Mouse (Mus musculus): ENCODE results near the gene Tctex1d2.
"Not testable (repeated sequence)": the region's sequence is repeated elsewhere in the genome, so short reads cannot be mapped to it uniquely, and the experiment has no call there.

Gene Tctex1d2

DNA sequence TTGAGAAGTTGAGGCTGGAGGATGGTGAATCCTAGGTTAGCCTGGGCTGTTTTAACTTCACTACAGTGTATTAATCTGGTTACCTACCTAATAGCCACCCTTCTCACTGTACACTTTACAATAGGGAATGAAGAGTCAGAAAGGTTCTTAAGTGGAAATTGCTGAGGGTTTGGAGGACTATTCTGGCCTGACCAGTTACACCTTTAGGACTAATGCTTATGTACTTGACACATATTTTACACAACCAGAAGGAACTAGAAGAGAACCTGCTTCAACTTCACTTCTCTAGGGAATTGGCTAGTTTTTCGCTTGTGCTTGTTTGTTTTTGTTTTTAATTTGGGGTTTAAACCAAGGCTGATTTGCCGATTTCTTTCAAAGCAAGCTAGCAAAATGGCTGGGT lies 13.6 kb downstream of the Tctex1d2 start:
- DNase-seq, result no peak

DNA sequence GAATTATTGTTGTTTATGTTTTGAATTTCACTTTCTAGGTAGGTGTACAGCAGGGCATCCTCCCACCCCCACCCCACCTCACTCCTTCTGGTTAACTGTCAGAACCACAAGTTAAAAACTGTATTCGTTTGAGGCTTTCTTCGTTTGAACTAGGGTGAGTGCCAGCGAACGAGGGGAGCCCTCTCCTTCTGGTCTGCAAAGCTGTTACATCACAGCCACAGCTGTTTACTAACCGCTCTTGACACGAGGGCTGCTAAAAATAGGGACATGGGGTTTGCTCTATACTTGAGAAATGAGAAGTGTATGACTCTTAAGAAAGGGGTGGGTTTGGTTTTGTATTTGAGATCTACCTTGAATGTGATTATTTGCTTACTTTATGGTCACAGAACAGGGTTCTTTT lies 14.6 kb downstream of the Tctex1d2 start:
- no peak for DNase-seq

DNA sequence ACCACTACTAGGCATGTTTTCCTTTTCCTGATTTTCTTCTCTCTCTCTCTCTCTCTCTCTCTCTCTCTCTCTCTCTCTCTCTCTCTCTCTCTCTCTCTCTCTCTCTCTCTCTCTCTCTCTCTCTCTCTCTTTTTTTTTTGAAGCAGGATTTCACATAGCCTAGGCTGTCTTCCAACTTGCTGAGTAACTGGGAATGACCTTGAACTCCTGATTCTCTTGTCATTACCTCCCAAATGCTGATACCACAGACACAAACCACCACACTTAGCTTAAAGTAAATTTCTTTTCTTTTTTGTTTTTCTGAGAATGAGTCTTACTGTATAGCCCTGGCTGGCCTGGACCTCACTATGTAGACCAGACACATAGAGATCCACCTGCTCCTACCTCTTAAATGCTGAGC lies 15.2 kb downstream of the Tctex1d2 start:
- no peak for DNase-seq

DNA sequence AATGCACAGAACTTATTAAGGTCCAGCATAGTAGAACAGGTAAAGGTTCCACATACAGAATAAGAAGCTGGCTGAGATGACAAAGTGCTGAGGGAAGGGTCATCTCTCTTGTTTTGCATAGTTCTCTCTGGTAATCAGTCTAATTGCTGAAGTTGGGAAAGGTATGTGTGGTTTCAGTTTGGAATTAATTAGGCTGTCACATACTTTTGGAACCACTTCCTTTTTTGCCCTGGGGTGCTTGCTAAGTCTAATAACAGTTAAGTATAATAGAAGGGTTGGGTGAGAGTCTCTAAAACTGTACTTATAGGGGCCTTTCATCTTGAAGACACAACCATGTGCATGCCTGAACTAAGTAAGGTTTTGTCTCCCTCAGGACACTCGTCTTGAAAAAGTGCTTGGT lies 17.2 kb downstream of the Tctex1d2 start:
- DNase-seq, result no peak

DNA sequence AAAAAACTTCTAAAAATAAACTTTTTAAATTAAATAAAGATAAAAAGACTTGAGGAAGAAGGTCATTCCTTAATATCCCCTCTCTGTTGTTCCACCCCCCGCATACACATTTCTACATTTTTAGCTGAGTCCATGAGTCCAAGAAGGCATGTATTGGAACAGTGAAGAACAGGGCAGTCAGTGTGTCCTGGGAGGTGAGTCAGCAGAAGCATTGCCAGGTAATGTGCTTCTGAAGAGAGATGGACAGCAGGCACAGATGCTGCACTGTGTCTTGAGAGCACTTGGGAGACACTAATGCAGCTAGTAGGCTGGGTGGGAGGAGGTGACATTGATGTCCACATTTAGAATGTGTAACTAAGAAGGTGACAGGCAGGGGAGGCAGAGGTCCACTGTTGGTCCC lies 17.8 kb downstream of the Tctex1d2 start:
- DNase-seq, result no peak

DNA sequence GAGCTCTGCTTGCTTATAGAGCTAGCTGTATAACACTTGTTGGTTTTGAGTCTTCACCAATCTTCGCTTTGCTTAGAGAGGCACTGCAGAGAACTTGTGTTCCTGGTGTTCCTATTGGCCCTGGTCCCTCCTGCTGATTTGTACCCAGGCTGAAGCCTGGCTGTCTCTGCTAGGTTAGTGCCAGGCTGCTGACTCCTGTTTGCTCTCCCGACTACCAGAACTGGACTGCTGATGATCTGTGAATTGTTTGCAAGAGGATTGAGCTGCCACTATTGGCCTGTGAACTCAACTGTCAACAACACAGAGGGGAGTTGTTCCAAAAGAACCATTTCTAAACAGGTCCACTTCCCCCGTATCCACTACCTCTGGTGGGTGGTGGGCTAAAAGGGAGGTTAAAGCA lies 21.9 kb downstream of the Tctex1d2 start:
- no peak for DNase-seq

DNA sequence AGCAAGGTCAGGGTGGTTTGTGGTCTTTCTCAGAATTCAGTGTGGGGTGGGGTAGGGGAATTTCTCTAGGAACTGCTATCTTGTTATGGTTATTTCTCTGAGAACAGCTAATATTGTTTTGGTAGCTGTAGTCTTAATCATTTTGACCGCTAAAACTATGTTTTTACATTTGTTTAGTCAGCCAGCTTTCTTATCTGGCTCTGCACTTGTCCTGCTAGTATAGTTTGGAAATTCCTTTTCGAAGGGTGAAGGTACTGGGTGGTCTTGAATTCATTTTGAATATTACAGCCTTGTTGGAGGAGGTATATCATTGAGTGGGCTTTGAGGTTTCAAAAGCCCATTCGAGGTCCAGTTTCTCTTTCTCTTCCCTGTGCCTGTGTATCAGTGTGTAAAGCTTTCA lies 25.1 kb downstream of the Tctex1d2 start:
- DNase-seq, result not testable (repeated sequence)

DNA sequence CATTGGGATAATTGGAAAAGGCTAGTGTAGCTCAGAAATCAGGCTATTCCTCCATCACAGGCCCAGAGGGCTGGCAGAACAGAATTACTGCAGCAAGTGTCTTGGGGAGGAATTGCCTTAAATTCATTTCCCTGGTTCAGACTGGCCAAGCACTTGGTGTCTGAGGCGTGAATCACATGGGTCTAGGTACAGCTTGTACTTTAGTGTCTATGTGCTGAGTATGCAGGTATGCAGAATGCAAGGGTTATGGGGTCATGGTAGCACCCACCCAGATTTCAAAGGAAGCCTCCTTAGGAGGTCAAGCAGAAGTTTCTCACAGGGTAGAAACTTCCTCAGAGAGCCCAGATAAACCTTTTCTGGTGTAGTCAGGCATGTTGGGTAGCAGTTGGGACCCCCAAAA lies 26.1 kb downstream of the Tctex1d2 start:
- DNase-seq, result peak; percentile 31

DNA sequence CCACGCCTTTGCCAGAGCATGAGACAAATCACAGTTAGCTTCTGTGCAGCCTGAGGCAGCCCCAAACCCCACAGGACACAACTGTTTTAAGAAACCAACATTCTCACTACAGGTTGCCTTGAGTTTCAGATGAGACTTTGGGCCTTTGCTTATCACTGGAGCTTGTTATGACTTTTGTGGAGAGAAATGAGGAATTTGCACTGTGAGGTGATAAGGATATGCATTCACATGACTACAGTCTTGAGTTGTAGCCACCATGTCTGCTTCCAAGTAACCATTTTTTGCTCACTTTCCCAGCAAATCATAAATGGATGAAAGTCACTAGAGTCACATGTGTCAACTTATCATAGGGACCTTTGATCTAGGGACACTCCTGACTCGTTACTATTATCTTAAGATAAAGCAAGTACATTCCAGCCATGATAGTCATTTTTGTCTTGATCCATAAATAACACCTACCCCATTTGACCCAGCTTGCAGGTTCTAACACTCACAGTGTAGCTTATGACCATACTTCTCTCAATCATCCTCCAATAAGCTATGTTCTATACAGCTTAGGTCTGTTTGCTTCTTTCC lies 27.1 kb downstream of the Tctex1d2 start:
- no peak for DNase-seq

DNA sequence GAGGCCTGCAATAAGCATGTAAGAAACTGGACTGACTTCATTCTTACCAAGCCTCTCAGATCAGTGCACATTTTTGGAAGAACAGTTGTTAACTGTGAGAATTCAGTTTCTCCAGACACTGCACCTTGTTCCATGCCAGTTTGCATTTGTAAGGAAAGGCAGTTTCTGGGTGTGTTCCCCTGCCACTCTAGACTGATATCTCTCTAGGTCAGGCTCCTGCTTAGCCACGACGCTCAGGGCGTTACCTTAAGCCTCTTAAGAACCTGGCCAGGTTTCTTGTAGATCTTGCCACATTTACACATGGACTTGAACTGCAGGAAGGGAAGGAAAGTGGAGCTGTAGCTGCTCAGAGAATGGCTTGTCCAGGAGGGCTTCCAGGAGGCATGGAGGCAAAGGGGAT lies 30.2 kb downstream of the Tctex1d2 start:
- no peak for DNase-seq

DNA sequence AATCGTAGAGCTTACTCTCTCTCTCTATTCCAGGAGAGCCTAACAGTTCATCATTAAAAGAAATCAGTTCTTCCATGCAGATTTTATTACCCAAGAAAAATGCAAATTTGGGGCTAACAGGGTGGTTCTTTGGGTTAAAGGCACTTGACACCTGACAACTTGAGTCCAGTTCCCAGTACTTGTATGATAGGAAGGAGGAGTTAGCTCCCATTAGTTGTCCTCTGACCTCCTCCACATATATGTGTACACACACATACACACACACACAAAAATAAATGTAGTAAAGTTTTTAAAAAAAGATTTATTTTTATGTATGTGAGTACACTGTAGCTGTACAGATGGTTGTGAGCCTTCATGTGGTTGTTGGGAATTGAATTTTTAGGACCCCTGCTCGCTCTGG lies 30.6 kb downstream of the Tctex1d2 start:
- DNase-seq, result no peak

DNA sequence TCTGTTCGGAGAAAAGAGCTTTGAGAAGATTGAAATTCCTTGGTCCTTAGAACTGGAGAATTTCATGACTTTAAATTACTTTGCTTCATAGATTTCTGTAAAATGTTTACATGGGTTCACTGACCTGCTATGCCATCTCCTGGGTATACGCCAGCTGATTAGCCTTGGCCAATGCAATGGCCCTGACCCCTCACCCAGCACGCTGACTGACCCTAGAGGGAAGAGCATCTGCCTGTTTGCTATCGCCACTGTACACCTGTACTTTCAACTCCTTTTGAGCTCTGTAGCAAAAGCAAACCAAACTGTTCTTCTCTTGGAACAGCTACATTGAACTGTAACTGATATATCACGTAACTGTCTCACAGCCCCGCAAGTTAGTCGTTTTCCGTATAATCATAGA lies 33.6 kb downstream of the Tctex1d2 start:
- no peak for DNase-seq

DNA sequence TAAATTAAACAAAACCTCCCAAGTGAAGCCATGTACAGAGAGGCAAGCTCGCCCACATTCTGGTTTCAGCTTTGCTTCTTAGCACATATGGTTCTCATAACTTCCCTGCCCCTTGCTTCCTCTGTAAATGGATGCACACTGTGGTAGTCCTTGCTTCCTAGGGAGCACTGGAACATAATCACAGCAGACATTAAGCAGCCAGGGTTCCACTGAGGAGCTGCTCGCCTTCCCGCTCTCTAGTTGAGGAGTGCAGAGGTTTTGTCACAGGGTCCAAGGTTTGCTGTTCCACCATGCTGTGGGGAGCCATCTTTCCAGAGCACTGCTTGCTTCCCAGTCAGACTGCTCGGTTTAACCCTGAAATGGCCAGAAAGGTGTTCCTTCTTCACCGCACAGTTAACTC lies 35.1 kb downstream of the Tctex1d2 start:
- DNase-seq, result no peak

DNA sequence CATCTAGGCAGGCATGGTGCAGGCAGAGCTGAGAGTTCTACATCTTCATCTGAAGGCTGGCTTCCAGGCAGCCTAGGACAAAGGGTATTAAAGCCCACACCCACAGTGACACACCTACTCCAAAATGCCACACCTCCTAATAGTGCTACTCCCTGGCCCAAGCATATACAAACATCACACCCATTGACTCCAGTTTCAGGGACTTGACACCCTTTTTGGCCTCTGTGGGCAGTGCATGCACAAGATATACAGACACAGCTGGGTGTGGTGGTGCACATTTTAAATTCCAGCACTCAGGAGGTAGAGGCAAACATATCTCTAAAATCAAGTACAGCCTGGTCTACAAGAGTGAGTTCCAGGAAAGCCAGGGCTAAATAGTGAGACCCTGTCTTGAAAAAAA lies 36.6 kb downstream of the Tctex1d2 start:
- no peak for DNase-seq

DNA sequence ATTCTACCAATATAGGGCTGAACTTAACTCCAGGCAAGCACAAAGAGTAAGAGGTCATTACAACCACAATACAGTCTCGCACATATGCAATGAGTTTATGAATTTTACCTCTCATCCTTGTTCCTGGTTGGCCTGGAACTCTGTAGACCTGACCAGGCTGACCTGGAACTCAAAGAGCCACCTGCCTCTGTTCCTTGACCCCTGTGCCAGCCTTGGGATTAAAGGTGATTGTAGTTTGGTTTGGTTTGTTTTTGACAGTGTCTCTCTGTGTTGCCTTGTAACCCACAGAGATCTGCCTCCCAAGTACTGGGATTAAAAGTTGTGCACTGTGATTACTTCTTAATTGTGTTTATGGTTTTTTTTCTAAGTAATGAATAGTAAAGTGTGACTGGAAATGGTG lies 37.3 kb downstream of the Tctex1d2 start:
- DNase-seq, result no peak

DNA sequence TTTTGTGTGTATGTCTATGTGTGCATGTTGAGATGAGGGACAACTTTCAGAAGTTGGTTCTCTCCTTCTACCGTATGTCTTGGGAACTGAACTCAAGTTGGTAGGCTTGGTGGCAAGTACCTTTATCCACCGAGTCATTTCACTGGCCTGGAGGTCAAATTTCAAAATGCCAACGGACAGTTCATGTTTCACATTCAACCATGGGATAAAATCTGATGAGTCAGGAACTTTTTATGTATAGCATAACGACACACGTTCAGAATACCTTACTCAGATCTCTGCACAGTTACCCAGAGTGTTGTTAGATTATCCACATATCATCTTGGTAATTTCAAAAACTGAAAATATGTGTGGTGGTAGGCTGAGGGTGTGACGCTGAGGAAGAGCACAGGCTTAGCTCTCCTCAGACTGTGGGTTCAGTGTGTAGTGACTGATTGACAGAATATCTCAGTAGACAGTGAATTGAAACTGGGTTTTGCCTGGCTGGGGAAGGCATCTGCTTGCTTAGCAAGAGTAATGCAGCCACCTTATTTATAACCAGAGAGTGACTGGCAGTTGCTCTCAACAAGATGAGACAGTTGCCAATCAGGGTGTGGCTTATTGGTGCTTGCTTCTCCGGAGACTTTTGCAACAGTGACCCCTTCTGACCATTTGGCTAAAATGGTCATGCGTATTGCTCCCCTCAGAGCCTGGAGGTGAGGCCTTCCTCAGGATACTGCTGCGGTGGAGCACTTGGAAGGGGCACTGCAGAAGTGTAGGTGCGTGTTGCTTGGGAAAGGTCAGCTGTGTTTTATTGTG lies 38.3 kb downstream of the Tctex1d2 start:
- peak; percentile 70 for DNase-seq

DNA sequence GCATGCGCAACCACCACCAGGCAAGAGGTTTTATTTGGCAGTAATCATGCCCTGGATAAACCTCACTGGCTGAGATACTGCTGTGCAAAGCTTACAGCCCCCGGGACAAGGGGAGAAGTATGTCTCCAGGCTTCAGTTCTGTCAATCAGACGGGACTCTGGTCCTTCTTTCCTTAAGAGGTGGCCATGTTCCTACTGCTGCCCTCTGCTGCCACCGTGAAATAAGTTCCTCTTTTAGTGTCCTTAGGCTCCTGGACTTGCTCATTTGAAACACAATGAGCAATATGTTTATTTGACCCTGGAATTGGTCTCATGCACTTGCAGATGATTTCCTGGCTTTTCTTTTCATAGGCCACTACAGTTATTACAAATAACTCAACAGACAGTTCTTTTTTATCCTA lies 41.0 kb downstream of the Tctex1d2 start:
- DNase-seq, result no peak

DNA sequence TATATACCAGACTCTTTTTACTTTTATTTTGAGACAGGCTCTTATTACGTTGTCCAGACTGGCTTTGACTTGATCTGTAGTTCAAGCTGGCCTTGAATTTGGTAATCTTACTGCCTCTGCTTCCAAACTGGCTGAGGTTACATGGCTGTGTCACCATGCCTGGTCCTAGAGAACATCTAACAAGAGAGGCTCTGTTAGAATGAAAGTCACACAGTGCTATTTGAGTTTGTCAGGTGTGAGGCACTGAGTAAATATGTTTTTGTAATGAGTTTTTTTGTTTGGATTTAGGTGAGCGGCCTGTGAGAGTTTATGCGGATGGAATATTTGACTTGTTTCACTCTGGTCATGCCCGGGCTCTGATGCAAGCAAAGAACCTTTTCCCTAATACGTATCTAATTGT lies 42.2 kb downstream of the Tctex1d2 start:
- no peak for DNase-seq

DNA sequence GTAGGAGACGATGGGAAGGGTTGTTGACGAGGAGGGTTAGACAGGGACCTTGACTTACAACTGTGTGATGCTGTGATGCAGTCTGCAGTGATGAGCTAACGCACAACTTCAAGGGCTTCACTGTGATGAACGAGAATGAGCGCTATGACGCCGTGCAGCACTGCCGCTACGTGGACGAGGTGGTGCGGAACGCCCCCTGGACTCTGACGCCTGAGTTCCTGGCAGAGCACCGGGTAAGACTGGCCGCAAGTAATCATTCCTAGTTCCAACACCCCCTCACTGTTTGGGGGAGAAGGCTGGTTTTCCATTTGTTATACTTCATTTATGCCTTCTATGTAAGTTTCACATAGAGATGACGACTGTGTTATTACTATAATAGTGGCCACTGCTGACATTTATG lies 43.4 kb downstream of the Tctex1d2 start:
- no peak for DNase-seq

DNA sequence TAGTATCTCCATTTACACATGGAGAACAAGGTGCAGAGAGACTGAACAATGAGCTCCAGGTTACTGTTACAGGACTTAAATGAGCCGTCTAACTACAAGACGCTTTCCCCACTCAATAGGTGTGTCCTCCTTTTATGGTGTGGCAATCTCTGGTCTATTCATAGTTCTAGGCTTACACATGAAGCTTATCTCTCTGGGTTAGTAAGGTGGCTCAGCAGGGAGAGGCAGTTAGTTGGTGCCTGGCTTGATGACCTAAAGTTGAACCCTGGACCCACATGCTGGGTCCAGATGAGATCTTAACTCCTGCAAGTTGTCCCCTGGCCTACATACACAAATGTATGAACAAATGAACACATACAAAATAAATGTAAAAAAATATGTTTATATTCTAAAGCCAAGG lies 43.9 kb downstream of the Tctex1d2 start:
- no peak for DNase-seq

DNA sequence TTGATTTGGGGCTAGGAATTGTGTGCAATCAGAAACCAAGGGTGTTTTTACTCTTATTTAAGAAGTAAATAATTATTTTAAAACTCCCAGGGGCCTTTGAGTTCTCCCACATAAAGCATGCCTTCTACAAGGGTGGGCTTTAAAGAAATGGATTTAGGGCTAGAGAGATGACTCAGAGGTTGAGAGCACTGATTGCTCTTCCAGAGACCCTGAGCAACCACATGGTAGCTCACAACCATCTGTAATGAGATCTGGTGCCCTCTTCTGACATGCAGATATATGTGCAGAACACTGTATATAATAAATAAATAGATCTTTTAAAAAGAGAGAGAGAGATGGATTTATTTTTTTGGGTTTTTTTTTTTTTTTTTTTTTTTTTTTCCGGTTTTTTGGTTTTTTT lies 45.4 kb downstream of the Tctex1d2 start:
- DNase-seq, result no peak

DNA sequence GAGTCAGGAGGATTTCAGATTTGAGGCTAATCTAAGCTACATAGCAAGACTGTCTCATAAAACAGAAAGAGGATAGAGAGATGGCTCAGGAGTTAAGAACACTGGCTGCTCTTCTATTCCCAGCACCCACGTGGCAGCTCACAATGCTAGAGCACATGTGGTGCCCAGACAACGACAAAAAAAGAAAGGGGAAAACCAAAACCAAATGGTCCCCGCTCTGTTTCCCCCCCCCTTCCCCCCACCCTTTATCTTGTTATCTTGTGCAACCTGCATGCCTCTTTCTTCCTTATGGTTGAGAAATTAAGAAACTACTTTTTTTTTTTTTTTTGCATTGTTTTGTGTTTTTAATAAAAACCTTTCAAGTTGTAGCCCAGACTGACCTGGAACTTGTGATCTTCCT lies 49.0 kb downstream of the Tctex1d2 start:
- no peak for DNase-seq

DNA sequence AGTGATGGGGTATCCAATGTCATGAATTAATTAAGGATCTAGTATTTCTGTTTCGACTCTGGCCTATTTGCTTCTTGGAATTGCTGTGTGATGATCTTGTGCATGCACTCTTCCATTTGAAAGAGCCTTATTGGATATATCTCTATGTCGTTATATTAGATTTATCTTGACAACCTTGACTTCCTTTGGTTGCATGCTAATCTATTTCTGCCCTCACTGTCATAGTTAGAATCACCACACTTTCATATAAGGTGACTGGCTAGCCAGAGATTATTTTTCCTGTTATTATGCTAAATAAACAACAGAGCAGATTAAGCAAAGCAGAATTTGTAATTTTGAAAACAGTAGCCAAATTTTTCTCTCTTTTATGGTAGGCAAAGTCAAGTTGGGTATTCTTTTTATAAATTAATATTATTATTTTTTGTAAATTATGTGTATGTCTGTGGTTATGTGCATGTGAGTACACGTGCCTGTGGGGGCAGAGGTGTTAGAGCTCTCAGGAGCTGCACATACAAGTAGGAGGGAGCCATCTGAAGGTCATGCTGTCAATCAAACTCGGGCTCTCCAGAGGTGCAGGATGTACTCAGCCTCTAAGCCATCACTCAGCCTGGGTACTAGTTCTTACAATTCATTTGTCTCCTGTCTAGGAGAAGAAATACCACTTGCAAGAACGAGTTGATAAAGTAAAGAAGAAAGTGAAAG lies 50.1 kb downstream of the Tctex1d2 start:
- DNase-seq, result no peak

DNA sequence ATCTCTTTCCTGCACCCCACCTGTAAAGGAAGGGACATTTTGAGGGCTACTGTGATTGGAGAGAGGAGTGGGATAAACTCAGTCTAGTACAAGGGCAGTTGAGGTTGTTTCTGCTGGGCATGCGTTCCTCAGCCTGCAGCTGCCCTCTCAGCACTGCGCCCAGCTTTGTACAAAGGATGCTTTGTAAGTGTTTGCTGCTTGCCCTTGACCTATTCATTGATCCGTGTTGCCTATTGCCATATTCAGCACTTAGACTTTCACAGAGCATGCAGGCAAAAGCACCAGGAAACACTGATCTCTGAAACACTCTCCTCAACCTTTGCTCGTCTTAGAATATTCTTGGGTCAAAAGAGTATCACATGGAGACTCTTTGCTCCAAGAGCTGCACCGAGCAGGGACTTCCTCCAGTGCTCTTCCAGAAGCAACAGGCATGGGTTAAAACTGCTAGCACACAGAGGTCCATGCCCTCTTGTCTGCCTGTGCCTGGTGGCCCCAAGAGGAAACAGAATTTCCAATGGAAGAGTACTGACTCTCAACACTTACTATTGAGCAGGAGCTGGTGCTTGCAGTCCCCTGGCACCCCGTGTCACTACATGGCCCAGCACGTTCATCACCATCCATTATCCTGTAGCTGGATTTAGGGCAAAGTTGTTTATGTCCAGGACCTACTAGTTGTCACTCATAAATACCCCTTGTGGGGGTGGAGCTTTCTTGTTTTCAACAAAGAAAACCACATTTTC lies 52.9 kb downstream of the Tctex1d2 start:
- DNase-seq, result no peak

Measured in kidney, adult 18-20 months (tissue).